Mouse (Mus musculus) heart, embryonic 15.5 days (tissue): ENCODE results near the gene Wfdc3. TPM values are rescaled to one million over a fixed set of nuclear protein-coding genes. Genes with fewer than 3 reads are reported as not detected.
"Not testable (repeated sequence)": the region's sequence is repeated elsewhere in the genome, so short reads cannot be mapped to it uniquely, and the experiment has no call there.

Source experiments
- ATAC-seq: fragments of 200-750 bp; cut with Nextera tagmentation; replicated peaks from 2 replicates; pipeline ENCODE4 v1.8.0; 2017; ENCODE audit warnings: low read depth, moderate TSS enrichment; ENCODE audit not compliant: insufficient number of reproducible peaks, insufficient read depth, low FRiP score
- H3K27ac ChIP-seq: fragments of 300-500 bp; sonication (generic); 2 replicates; pipeline ENCODE4 v1.5.1; 2015; ENCODE audit warnings: mild to moderate bottlenecking, inconsistent platforms
- H3K27me3 ChIP-seq: fragments of 300-500 bp; sonication (generic); 2 replicates; pipeline ENCODE4 v1.6.1; 2015; ENCODE audit warnings: inconsistent platforms
- H3K36me3 ChIP-seq: fragments of 300-500 bp; sonication (generic); 2 replicates; pipeline ENCODE4 v1.6.1; 2015; ENCODE audit warnings: mild to moderate bottlenecking, inconsistent platforms
- H3K4me1 ChIP-seq: fragments of 300-500 bp; sonication (generic); replicated peaks from 2 replicates; pipeline ENCODE4 v1.6.1; 2015; ENCODE audit warnings: inconsistent platforms
- H3K4me2 ChIP-seq: fragments of 300-500 bp; sonication (generic); 2 replicates; pipeline ENCODE4 v1.6.1; 2015; ENCODE audit warnings: inconsistent platforms, mild to moderate bottlenecking, moderate library complexity
- H3K4me3 ChIP-seq: fragments of 300-500 bp; sonication (generic); 2 replicates; pipeline ENCODE4 v1.5.1; 2015; ENCODE audit warnings: mild to moderate bottlenecking, inconsistent platforms
- H3K9ac ChIP-seq: fragments of 300-500 bp; sonication (generic); 2 replicates; pipeline ENCODE4 v1.6.1; 2015; ENCODE audit warnings: mild to moderate bottlenecking, inconsistent platforms
- H3K9me3 ChIP-seq: fragments of 300-500 bp; sonication (generic); replicated peaks from 2 replicates; pipeline ENCODE4 v1.6.1; 2016; ENCODE audit warnings: inconsistent platforms
- WGBS: fragments of 180-500 bp; shearing (Covaris S2); methylation state at CpG from one replicate; pipeline ENCODE4 v1.1.7; 2015; ENCODE audit warnings: mixed read lengths; 5-methylcytosine and 5-hydroxymethylcytosine counted together
- polyA plus RNA-seq: library from polyadenylated mRNA; unstranded; fragments of >200 nt; fragmentation: Nextera tagmentation; extraction: Ambion mirVana; gene quantifications from 2 replicates; pipeline ENCODE4 v1.2.1, GENCODE M21; 2015

Wfdc3 gene
- polyA plus RNA-seq, 1 experiment from 2014 or later: 0.77 TPM

DNA sequence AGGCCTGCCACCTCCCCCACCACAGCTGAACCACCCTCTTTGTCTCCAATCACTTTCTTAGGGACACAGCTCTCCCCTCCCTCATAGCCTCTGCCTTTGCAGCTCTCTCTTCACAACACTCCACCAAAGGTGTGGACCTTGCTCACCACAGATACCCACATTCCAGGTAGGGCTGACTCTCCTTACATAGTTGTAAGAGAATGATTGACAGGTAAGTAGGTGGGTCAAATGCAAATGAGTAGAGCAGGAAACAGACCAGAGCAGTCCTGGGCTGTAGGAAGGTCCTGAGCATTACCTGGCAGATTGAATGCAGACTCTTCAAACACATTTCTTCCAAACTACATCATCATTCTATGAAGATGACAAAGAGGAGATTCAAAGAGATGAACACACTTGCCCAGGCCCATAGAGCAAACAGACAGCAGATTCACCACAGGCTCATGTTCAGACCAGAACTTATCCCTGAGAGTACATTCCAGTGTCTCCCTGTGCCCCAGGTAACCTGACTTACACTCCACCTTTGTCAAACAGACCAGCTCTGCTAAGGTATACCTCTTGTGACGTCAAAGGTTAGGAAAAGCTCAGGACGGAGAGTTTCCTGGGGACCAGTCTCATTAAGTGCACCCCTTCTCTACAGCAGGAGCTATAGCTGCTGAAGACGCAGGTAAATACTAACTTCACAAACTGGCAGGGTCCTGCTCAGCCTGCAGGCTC, 8.2 kb downstream of the Wfdc3 start:
- no peaks in the 10 kb centered on the region for H3K27me3 ChIP-seq
- no peak overlapping the region for H3K27ac ChIP-seq
- WGBS: 64% methylated on average over 3 of the region's 3 CpGs
- H3K4me3 ChIP-seq: no peak overlapping the region
- H3K36me3 ChIP-seq: no peaks in the 10 kb centered on the region
- H3K9ac ChIP-seq: no peak overlapping the region
- no peak overlapping the region for H3K4me2 ChIP-seq
- H3K9me3 ChIP-seq: no peaks in the 10 kb centered on the region
- H3K4me1 ChIP-seq: no peaks in the 10 kb centered on the region
- ATAC-seq: no peak

DNA sequence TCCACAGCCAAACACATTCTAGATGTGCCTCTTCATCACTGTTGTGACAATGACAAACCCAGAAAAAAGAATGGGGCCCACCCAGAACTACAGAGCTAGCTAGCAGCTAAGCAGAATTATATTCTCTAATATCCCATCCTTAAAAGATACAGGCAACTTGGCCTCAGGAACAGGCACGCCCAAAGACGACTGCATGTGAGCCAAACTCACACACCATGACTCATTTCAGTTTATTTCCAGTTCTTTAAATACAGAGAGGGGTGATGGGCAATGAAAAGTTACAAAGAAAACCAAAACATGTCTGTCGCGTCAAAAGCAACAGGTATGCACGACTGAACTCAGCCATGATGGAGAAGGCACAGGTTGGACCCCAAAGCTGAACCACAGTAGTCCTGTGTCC, 10.3 kb downstream of the Wfdc3 start:
- H3K4me2 ChIP-seq: no peak overlapping the region
- no peaks in the 10 kb centered on the region for H3K9me3 ChIP-seq
- H3K27me3 ChIP-seq: no peaks in the 10 kb centered on the region
- ATAC-seq: no peak
- 80% methylated on average over 5 of the region's 5 CpGs for WGBS
- H3K4me1 ChIP-seq: no peaks in the 10 kb centered on the region
- H3K27ac ChIP-seq: no peak overlapping the region
- no peak overlapping the region for H3K9ac ChIP-seq
- no peak overlapping the region for H3K4me3 ChIP-seq
- H3K36me3 ChIP-seq: no peaks in the 10 kb centered on the region

DNA sequence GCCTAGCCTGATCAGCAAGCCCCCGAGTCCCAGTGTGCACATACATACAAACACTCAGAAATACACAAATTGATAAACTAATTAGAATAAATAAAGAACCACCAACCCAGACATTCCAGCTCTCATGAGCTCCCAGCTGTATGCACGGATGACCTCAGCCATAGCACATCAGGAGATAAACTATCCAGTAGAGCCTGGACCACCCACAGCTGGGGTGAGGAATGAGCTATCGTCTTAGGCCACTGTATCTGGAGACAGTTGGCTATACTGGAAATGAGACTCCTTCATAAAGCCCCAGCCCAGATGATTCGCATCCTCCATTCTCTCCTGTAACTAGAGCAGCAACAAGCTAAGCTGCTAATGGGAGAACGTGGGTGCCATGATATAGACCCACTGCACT, 10.9 kb downstream of the Wfdc3 start:
- H3K9ac ChIP-seq: no peak overlapping the region
- no peaks in the 10 kb centered on the region for H3K4me1 ChIP-seq
- H3K4me3 ChIP-seq: no peak overlapping the region
- no peak for ATAC-seq
- no peaks in the 10 kb centered on the region for H3K9me3 ChIP-seq
- H3K4me2 ChIP-seq: no peak overlapping the region
- no peaks in the 10 kb centered on the region for H3K36me3 ChIP-seq
- no peak overlapping the region for H3K27ac ChIP-seq
- WGBS: 69% methylated on average over 5 of the region's 5 CpGs
- no peaks in the 10 kb centered on the region for H3K27me3 ChIP-seq

DNA sequence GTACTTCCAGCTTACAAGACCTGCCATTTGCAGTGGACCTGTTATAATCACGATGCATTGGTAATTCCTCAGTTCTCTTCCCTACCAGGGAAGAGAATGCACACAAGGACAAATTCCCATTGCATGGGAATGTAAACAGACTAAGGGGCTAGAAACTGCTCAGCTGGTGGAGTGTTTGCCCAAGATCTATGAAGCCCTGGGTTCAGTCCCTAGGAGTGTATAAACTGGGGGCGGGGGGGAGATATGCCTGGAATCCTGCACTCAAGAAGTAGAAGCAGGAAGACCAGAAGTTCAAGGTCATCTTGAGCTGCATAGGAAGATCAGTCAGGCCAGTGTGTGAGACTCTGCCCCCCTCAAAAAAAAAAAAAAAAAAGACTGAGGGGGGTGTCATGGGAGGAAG, 12.5 kb downstream of the Wfdc3 start:
- no peak for ATAC-seq

DNA sequence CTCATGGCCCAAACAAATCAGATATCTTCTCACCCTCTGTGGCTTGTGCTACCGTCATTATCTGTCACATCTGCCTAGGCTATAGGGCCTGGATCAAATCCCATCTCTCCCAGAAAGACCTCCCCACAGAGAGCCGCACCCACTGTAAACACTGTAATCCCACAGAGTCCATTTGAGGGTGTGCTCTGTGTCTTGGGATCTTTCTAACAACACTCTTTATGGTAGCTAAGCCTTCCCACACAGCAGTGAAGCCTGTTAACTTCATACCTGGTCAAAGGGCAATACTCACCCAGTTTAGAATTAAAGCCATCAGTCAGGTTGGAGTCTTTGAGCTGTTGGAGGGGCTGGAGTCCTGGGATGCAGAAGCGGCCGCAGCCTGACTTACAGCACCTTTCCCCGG, 14.0 kb downstream of the Wfdc3 start:
- 64% methylated on average over 5 of the region's 5 CpGs for WGBS

More for the DNA sequence above, 12.5 kb downstream of the Wfdc3 start:
- 68% methylated on average over 2 of the region's 2 CpGs for WGBS
- Histone ChIP-seq H3K27ac (no peak overlapping the region), H3K27me3 (no peaks in the 10 kb centered on the region), H3K9me3 (no peaks in the 10 kb centered on the region), H3K9ac (no peak overlapping the region), H3K4me3 (no peak overlapping the region), H3K36me3 (no peaks in the 10 kb centered on the region), H3K4me2 (no peak overlapping the region), H3K4me1 (no peaks in the 10 kb centered on the region)

DNA sequence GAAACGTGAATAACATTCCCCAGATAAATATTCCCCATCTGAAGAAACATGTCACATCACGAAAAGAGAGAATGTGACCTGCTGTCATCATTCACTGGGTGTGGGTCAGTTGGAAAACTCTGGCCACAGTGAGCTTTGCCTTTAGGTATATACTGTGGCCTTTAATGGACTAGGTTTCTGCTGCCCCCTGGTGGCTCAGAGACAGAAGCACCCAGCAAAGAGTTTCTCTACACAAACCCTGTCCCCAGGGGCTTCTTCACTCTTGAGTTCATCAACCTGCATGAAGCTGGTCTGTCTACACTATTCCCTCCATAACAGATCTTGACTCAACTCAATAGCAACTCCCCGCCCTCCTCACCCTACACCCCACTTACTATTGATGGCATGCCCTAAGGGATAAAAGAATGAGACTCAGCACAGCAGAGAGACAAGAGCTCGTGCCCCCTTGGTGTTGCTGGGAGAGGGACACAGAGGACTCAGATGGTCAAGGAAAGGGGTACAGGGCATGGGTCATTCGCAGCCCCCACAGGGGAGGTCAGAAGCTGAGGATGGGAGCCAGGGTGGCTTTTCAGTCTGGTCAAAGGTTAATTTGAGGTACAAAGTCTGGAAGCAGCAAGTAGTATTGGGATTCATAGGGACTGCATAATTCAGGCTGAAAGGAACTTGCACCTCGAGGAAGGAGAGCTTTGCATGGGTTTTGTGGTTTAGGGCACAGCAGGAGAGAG, 19.7 kb downstream of the Wfdc3 start:
- no peak overlapping the region for H3K9ac ChIP-seq
- no peaks in the 10 kb centered on the region for H3K36me3 ChIP-seq
- WGBS: 19% methylated on average over 6 of the region's 6 CpGs
- no peak overlapping the region for H3K4me3 ChIP-seq
- H3K4me1 ChIP-seq: no peaks in the 10 kb centered on the region
- no peak overlapping the region for H3K4me2 ChIP-seq
- ATAC-seq: 0 out of 2 replicates have a peak, but pooled peaks have one; percentile 47
- no peaks in the 10 kb centered on the region for H3K27me3 ChIP-seq
- H3K9me3 ChIP-seq: no peaks in the 10 kb centered on the region
- H3K27ac ChIP-seq: no peak overlapping the region

More for the DNA sequence above, 14.0 kb downstream of the Wfdc3 start:
- Histone ChIP-seq H3K4me3 (no peak overlapping the region), H3K4me1 (no peaks in the 10 kb centered on the region), H3K27me3 (no peaks in the 10 kb centered on the region), H3K4me2 (no peak overlapping the region), H3K9me3 (no peaks in the 10 kb centered on the region), H3K36me3 (no peaks in the 10 kb centered on the region), H3K27ac (no peak overlapping the region), H3K9ac (no peak overlapping the region)
- no peak for ATAC-seq

DNA sequence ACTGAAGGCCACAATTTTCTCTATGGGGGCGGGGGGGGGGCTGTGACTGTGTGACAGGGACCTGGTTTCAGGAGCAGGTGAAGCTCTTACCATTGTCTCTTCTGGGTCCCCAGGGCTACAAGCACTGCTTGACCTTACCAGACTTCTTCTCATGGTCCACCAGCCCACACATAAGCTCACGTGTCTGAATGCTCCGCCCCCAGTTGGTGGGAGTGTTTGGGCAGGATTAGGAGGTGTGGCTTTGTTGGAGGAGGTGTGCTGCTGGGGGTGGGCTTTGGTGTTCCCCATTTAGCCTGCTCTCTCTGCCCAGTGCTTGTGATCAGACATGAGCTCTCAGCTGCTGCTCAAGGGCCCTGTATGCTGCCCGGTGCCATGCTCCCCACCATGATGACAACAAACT, 22.5 kb downstream of the Wfdc3 start:
- no peaks in the 10 kb centered on the region for H3K36me3 ChIP-seq
- H3K4me3 ChIP-seq: no peak overlapping the region
- no peak overlapping the region for H3K27ac ChIP-seq
- H3K4me1 ChIP-seq: no peaks in the 10 kb centered on the region
- no peak for ATAC-seq
- no peak overlapping the region for H3K4me2 ChIP-seq
- H3K27me3 ChIP-seq: no peaks in the 10 kb centered on the region
- no peak overlapping the region for H3K9ac ChIP-seq
- 53% methylated on average over 4 of the region's 4 CpGs for WGBS
- H3K9me3 ChIP-seq: no peaks in the 10 kb centered on the region

DNA sequence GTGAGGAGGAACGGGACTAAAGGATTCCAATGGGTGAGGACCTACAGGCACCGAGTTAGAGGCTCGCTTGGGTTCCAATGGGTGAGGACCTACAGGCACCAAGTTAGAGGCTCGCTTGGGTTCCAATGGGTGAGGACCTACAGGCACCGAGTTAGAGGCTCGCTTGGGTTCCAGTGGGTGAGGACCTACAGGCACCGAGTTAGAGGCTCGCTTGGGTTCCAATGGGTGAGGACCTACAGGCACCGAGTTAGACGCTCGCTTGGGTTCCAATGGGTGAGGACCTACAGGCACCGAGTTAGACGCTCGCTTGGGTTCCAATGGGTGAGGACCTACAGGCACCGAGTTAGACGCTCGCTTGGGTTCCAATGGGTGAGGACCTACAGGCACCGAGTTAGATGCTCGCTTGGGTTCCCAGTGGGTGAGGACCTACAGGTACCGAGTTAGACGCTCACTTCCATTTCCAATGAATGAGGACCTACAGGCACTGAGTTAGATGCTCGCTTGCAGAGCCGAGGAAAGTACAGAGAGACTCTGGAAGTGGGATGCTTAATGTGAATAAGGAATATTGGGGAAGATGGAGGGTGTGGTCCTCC, 29.4 kb downstream of the Wfdc3 start:
- not testable (repeated sequence) for H3K9me3 ChIP-seq, H3K36me3 ChIP-seq, ATAC-seq, H3K4me1 ChIP-seq, H3K27me3 ChIP-seq, H3K27ac ChIP-seq, H3K4me2 ChIP-seq, H3K4me3 ChIP-seq, H3K9ac ChIP-seq
- 87% methylated on average over 23 of the region's 23 CpGs for WGBS

DNA sequence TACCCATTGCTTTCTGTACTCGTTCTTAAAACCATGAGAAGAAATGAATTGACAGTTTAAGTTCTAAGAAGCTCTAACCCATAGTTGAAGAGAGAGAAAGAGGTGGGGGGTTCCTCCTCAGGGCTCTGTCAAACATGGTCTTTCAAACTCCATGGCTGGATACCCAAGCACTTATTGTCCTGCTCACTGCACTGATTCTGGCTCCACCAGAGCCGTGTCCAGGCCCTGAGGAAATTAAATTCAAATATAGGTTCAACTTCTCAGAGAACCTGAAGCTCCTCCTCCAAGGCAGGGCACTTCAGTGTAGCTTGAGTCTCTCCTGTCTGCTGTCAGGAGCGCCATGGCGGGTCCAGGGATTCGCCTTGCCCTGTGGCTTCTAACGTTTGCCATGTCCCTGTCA, 30.7 kb downstream of the Wfdc3 start, which contains the start of gene Spint5:
TSS of gene Spint5 (plus strand) at position 301 of the 400 bp plus-strand sequence.
- H3K9ac ChIP-seq: no peak within 1 kb of the TSS
- no peaks in the 10 kb centered on the region for H3K36me3 ChIP-seq
- no peak within 1 kb of the TSS for H3K4me3 ChIP-seq
- no peaks in the 10 kb centered on the region for H3K4me1 ChIP-seq
- H3K4me2 ChIP-seq: no peak within 1 kb of the TSS
- H3K27ac ChIP-seq: no peak within 1 kb of the TSS
- no peak for ATAC-seq
- no peaks in the 10 kb centered on the region for H3K27me3 ChIP-seq
- WGBS: 71% methylated on average over 6 of the region's 6 CpGs
- no peaks in the 10 kb centered on the region for H3K9me3 ChIP-seq

DNA sequence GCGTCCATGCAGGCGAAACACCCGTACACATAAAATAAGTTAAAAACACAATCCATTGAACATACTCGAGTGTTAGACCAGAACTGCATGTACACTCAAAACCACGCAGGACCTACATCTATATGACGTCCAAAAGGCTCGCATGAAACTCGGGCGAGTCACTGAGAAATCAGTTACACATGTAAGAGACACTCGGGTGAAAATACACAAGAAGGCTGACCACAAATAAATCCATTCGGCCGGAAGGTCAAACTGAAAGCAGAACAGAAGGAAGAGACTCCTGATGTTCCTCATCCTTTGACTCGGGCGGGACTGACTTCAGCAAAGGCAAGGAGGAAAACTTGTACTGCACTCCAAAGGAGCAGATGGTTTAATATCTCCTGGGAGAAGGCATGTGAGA, 39.7 kb downstream of the Wfdc3 start:
- no peak for ATAC-seq
- Histone ChIP-seq H3K9me3 (no peaks in the 10 kb centered on the region), H3K27ac (no peak overlapping the region), H3K9ac (no peak overlapping the region), H3K36me3 (no peaks in the 10 kb centered on the region), H3K4me1 (no peaks in the 10 kb centered on the region), H3K27me3 (no peaks in the 10 kb centered on the region), H3K4me2 (no peak overlapping the region), H3K4me3 (no peak overlapping the region)
- 89% methylated on average over 14 of the region's 14 CpGs for WGBS

DNA sequence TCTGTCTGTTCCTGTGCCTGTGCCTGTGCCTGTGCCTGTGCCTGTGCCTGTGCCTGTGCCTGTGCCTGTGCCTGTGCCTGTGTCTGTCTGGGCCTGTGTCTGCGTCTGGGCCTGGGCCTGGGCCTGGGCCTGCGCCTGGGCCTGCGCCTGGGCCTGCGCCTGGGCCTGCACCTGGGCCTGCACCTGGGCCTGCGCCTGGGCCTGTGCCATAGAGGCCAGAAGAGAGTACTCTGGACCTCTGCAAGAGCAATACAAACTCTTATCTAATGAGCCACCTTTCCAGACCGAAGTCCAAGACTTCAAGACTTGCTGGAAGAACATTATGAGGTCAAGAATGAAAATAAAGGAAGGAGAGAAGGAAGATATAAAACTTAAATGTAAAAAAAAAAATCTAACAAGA, 40.4 kb downstream of the Wfdc3 start:
- H3K27me3 ChIP-seq: no peaks in the 10 kb centered on the region
- H3K4me2 ChIP-seq: no peak overlapping the region
- H3K4me1 ChIP-seq: no peaks in the 10 kb centered on the region
- ATAC-seq: no peak
- H3K9me3 ChIP-seq: no peaks in the 10 kb centered on the region
- H3K4me3 ChIP-seq: no peak overlapping the region
- H3K9ac ChIP-seq: no peak overlapping the region
- 88% methylated on average over 6 of the region's 6 CpGs for WGBS
- H3K36me3 ChIP-seq: no peaks in the 10 kb centered on the region
- H3K27ac ChIP-seq: no peak overlapping the region
